Mouse (Mus musculus) regulatory T cell (primary cell): Measurements from ENCODE around the gene Ankrd44.

Experiments
- in situ Hi-C: fragments of 300-600 bp; cut with MboI, MseI; formaldehyde crosslinking; loops from one replicate; pipeline ENCODE4 v1.15.1; 2025; ENCODE audit warnings: high pct_unique_total_duplicates

Ankrd44 gene

DNA sequence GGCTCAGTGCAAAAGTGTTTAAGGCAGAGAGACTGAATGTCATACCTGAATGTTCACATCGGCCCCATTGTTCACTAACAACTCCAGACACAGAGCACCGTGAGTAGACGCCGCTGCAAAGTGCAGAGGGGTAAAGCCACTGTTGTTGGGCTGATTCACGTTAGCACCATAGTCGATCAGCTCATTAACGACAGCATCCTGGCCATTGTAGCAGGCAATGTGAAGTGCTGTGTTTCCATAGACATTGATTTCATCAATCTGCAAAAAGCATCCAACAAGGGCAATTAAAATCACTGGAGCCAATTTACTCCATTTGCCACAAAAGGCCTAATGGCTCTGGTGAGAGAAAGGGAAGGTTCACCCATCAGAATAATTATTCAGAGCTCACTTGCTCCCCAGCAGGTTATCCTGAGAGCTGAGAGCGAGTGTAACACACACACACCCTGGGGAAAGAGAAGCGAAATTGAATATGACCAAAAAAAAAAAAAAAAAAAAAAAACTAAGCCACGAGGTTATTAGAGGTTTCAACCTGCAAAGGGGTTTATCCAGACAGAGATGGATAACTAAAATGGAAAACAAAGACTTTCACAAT lies 163.9 kb downstream of the Ankrd44 start:
- in situ Hi-C loops: no loop called here

DNA sequence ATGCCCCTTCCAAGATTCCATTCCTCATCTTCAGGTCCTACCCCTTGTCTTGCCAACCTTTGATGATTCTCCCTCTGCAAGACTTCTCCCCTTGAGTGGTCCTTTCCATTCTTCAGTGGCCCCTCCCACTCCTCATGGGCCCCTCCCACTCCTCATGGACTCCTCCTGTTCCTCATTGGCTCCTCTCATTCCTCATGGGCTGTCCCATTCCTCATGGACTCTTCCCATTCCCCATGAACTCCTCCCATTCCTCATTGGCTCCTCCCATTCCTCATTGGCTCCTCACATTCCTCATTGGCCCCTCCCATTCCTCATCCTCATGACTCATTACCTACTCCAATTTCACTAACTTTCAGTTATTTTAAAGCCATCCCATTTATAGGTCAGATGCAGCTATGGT lies 166.3 kb downstream of the Ankrd44 start:
- in situ Hi-C loops: no loop called here

DNA sequence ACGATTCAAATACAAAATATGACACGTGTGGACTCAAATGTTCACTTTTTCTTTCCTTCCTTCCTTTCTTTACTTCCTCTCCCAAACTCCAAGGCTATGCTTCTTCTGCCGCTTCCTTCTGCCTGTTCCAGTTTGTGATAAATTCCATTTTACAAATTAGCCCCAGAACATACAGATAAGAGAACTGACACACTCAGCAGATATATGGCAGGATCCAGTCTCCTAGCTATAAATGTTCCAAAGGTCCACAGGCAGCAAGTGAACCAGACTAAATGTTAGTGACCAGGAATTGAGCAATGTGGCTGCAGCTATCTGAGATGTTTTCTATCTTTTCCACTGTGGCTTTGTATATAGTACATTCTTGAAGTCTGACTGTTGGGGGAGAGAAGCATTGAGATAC lies 168.9 kb downstream of the Ankrd44 start:
- in situ Hi-C loops: no loop called here

DNA sequence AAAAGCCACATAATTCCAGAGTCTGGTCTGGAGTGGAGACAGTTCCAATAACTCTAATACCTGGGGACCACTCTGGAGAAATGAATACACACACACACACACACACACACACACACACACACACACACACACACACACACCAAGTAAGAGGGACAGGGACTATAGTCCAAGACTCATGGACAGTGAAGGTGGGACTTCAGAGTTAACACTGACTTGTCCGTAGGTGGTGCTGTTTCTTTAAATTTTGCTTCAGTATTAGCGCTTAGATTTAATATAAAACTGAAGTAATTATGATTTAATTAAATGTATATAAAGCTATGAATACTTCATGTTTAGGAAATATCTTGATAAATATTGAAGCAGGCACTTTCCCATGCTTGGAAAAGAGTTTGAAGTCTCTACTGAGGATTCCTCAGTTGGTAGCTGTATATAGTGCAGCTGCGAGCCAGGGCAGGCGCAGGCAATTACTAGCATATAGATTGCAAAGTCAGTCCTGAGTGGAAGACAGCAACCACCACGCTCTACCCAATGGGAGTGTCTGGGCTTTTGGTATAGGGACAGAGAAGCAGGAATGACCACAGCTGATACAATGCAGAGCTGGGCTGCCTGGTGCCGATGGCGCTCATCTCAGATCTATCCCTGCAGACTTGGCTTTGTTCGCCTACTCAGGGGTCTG lies 170.4 kb downstream of the Ankrd44 start:
- in situ Hi-C loops: no loop called here

DNA sequence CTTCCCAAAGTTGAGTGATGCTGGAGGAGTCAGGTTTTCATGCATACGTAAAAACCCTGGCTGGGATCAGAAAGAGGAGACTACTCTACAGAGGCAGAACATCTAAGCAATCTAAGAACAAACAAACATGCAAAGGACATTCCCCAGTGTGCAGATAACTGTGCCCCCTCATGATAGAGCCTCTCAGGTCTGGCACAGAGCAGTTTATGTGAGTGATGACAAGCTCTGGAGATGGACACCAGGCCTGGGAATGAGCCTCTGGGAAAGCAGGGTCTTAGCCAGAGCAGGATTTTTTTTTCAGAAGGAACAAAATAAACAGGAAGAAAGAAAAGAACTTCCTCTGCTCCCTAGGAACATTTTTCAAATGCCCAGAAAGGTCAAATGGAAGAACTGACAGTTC lies 176.2 kb downstream of the Ankrd44 start:
- in situ Hi-C loops: no loop called here

DNA sequence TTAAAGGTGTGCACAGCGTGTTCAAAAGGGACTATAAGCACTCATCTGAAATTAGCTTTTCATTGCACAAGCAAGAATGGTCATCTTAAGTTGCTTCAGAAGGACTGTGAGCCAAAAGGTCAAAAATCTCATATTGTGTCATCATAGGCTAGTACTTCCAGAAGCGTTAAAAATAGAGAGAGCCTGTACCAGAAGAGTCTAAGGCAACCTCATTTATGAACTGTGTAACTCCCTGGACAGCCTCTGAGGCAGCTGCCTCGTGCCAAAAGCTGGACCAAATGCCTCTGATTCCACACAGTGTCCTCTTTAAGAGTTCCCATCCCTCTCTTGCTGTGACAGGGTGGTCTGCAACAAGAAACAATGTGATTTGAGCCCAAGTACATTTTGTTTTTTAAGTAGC lies 176.7 kb downstream of the Ankrd44 start:
- in situ Hi-C loops: no loop called here

DNA sequence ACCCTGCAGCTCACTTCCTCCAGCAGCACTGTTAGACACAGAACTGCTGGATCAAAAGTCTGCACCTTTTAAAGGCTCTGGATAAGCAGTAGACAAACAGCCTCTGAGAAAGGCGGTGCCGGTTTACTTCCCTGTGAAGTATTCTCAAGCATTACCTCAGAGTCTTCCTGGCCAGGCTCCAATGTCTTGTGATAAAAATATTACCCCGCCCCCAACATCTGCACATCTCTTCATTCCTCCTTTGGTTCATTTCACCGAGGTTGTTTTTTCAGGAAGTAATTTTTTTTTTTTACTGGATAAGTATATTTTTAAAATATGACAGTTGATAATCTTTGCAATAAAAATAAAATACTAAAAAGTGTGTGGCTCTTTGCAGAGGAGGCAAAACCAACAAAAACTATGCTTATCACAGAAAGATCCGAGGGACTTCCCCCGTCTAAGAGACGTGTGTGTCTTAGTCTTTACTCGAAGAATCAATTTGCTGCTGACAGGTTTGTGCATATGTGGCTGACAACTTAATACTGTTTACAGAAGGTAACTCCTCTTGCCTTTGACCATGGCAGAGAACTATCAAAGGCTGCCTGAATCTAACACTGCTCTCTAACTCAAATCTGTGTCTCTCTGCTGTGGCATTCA lies 178.3 kb downstream of the Ankrd44 start:
- in situ Hi-C loops: no loop called here

DNA sequence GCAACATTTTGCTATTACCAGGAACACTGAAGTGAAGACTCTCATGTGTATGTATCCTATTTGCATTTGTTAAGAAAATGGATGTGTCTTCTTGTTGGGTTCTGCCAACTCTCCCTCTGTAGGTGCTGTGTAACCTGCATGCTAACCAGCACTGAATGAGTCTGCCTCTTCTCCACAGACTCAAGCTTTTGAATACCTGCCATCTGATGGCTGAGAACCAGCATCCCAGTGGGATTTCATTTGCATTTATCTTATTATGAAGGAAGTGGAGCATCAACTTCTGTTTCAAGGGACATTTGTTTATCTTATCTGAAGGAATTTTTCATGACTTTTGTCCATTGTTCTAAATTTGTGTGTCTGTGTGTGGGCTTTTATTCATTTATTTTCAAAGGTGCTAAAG lies 180.5 kb downstream of the Ankrd44 start:
- in situ Hi-C loops: no loop called here

DNA sequence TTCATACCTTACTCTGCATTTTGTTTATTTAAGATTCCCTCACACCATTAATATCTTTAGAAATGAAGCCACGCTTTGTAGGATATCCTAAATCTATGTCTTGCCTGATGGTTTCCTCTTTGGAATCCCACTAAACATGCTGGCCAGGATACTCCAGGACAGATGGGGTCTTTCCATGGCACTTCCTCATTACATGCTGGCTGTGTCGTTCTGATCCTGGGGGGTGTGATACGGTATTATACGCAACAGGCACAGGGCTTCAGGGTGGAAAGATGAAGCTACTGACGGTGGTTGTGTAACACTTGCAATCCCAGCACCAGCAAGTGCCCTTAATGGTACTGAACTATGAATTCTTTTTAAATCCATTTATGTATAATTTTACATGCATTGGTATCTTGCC lies 182.0 kb downstream of the Ankrd44 start:
- in situ Hi-C loops: no loop called here

DNA sequence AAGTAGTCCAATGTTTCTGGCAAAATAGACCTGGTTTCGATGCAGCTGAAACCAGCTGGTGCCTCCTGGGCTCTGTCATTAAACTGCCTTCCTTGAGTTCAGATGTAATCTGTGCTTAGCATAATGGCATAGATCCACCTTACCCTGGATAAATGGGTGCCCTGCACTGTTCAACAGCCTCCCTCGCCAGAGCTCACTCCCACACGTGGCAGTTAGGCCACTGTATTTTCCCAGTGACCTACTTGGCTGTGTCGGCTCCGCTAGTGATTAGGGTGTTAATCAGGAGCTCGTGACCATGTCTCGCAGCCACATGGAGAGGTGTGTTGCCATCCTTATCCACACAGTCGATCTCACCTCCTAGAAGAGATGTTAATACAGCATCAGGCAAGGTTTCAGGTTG lies 183.1 kb downstream of the Ankrd44 start:
- in situ Hi-C loops: no loop called here

DNA sequence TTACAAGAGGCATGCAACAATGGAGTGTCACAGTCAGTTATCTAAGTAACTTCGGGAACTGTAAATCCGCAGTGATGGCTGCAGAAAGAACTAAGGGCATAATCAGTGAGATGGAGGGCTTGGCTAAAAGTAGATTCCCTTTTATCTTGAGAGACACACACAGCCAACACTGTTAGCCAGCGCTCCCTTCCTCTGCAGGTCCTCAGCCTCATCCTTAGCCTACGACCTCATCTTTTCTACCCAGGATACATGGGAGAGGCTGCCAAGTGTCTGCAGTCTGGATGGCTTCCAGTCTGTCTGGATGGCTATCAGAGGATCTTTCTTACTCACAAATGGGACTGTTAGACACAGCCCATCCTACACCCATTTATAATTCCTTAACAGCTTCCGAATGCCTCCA lies 185.3 kb downstream of the Ankrd44 start:
- in situ Hi-C loops: no loop called here

DNA sequence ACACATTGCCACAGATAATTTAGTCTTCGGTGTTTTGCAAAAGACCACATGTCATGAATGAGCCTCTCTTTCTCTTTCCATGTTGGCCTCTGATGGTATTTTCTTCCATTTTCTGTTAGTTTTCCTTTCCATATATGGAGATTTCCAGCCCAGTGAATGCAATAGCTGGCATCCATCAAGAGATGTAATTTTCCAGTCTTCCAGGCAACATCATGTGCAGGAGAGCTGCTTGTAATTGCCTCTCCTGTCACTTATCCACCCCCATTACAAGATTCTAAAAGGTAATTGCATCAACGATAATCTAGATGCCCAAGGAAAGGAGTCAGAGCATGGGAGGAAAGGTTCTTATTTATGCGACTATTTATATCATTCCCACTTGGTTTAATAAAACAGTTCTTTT lies 188.7 kb downstream of the Ankrd44 start:
- in situ Hi-C loops: no loop called here

DNA sequence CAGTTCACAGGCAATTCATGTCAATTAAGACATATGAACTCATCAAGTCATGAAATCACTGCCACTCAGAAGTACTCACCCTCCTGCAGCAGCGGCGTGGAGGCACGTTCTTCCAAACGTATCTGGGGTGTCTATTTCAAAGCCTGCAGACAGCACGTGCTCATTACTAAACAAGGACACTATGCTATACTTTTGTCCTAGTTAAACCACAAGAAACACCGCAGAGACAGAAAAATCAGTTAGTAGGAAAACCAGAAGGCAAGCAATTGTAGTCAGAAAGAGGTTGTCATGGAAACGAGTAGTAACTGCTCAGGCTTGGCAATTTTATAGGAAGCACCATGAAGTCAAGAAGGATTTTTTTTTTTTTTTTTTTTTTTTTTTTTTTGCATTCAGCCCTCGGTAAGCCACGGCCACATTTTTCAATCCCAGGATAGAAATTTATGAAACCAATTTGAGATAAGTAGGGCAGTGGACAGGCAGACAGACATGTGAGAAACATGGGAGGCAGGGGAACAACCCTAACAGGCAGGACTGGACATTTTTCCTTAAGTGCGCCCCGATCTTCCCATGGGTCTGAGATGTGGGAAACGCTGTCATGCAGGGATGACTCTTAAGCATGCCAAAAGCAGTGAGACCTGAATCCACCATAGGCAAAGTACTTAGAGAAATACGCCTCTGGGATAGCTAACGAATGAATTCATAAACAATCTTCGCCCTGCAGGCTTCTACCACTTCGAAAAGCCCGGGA lies 191.1 kb downstream of the Ankrd44 start:
- in situ Hi-C loops: no loop called here

DNA sequence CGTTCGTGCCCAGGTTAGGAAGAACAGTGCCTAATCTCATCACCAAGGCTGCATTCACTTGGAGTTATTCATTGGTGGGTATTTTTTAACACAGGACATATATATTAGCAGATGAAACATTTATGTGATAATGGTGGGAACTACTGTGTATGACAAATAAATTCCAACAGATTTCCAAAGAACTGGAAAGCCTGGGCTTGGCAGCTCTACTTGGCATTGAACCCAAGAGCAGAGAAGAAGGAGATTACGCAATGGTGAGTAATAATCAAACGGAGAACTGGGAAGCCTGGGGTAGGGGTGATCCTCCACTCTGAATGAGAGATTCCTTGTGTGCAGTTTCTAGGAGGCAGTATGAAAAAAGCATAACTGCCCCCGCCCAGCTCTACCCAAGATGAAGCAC lies 196.9 kb downstream of the Ankrd44 start:
- in situ Hi-C loops: no loop called here

DNA sequence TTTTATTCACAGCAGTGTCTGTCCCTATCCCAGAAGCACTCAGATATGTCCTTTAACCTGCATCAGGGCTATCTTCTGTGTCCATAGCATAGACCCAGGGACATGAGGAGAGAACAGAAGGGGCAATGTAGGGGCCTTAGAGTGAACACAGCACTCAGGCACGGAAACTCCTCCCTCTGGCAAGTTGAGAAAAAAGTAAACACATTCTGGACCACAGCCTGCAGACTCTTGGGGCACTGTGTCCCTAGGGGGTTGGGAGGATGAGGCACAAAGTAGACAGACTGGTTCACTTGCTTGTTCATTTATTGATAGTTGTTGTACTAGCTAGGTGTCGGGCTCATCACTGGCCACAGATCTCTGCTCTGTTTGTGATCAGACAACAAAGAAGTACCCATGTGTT lies 199.6 kb downstream of the Ankrd44 start:
- in situ Hi-C loops: no loop called here

DNA sequence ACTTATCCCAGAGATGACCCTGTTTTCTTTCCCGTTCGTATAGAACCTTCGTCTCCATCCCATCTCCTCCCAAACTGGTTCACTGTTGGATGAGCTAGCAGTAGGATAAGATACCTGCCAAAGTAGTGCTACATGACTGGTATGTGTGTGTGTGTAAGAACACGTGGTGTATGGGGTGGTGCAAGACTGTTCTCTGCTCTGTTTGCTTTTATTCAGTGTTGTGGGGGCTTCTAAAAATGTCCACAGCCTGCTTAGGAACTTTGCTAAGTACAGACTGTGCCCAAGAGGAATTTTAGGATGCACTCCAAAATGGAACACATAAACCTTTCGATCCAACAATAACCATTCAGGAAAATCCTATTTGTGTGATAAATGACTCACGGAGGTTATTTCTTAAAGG lies 209.3 kb downstream of the Ankrd44 start:
- in situ Hi-C loops: no loop called here

DNA sequence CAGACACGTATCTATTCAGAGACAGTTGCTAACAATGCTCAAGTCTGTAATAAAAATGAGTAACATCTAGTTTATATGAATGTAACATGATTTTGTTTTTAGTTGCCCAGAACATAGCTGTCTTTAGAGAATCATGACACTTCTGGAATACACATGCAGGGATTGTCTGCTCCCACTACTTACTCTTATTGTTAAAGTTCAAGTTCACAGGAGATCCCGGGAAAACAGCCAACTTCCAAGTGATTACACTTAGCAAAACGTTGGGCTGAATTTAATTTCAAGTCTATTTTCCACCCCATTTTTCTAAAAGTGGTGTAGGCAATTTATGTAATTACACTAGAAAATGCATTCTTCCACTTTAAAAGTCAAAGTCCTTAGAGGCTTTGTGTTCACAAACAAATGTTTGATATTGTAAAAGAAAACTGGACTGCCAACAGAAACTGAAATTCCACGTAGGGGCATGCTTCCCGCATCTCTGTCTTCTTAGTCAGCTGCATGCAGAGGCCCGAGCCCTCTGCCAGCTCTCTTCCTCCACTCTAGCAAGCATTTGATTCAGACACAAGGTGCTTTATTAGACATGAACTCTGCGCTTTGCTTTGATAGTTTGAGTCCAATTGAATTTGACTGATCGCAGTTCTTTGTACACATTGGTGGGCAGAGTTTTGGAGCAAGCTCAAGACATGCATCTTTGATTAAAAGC lies 211.0 kb downstream of the Ankrd44 start:
- in situ Hi-C loops: no loop called here

DNA sequence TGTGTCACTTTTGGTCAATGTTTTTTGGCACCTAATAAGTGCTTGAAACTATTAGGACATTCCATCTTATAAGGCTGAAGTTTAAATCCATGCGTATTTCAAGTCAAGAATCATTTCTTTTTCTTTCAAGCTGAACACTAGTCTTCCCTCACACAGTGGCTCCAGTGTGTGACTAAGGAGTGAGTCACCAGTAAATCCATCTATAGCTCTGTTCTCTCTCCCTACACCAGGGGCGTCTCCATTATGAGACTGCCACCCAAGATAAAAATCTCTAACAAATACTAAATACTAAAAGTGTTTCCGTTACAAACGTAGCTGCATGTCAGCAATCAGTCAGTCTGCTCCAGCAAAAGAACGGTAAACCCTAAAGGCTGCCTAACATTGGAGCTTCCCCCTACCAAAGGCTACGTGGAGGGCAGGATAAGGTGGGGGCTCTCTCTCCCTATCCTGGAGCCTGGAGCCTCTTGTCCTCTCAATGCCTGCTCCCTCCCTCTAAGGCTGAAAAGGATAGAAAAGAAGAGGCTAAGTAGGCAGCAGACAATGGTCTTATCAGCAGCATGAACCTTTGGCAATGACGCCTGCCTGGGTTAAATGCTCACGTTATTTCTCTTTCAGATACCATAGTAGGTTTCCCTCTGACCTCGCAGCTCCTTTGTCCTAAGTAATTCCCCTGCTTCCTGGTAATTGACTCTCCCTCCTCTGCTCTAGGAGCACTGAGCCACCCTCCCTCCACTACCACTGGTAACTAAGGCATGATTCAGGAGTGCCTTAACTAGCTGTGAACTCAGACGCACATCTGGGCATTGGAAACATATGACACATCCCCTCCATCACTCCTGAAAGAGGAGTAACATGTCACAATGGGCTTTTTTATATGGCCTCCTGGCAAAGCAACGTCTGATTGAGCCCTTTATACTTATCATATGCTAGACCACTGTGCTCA lies 212.7 kb downstream of the Ankrd44 start:
- in situ Hi-C loops: no loop called here

DNA sequence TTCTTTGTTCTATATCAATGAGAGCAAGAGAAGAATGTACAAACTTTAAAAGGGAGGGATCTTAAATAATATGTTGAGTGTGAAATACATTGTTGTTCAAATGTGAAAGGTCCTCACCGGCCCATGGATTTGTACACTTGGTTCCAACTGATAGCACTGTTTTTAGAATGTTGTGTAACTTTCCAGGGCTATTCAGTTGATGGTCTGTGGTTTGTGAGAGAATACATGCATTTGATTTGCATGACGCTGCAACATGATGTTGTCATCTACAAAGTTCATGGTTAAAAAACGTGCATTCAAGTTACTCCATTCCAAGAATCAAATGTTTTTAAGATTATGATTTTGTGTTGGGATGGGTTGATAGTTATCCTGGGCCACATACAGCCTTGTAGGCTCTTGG lies 214.6 kb downstream of the Ankrd44 start:
- in situ Hi-C loops: no loop called here

DNA sequence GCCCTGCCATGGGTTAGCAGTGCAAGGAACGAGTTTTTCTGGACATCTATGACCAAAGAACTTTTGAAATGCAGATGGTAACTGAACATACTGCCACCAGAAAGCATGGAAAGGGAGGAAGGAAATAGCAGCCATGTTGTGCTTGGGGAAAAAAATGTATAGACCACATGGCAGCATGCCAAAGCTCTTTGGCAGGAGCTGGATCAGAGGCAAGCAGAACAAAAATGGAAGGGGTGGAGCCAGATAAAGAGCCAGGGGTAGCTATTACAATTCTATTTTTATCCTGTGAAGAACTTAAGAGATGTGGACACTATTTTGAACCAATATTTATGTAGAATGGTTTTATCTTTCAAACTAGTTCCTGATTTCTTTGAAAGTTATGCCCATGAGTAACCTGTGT lies 215.6 kb downstream of the Ankrd44 start:
- in situ Hi-C loops: no loop called here
